Mouse (Mus musculus) bone marrow macrophage, adult 2 months (primary cell): ENCODE results near the gene Olfr221.

Experiments used
- CTCF ChIP-seq: IDR thresholded peaks from 2 replicates; pipeline ENCODE4 v1.5.1; 2012; ENCODE audit warnings: low read depth, mild to moderate bottlenecking, low read length, moderate library complexity
- POLR2A ChIP-seq: IDR thresholded peaks from 2 replicates; pipeline ENCODE4 v1.6.1; 2012; ENCODE audit warnings: mild to moderate bottlenecking, low read depth, low read length, borderline replicate concordance

GRCm38 (mm10) chr14:51985301-51986152, 56.7 kb downstream of the Olfr221 start:
- no peak for TF ChIP-seq POLR2A
- TF ChIP-seq CTCF: no peak
